Mouse (Mus musculus) heart, embryonic 14.5 days (tissue): ENCODE data around the gene Tns1. TPM values are rescaled to one million over a fixed set of nuclear protein-coding genes. Genes with fewer than 3 reads are reported as not detected.
A peak's percentile ranks its signal among the peaks of the same experiment; 100 is the strongest.

Source experiments
- ATAC-seq: fragments of 200-750 bp; cut with Nextera tagmentation; 2 replicates; pipeline ENCODE4 v1.8.0; 2017; ENCODE audit warnings: low read depth, moderate TSS enrichment; ENCODE audit not compliant: insufficient number of reproducible peaks, insufficient read depth, low FRiP score
- H3K27ac ChIP-seq, 2 experiments: fragments of 200-500 bp in 1 of 2; fragments of 300-500 bp in 1 of 2; sonication (generic) in 1 of 2; replicated peaks in 1 of 2; 2 replicates each; pipeline ENCODE4 v1.5.1; 2012 to 2014; ENCODE audit warnings: low read depth in 2 of 2, low read length in 2 of 2, control low read depth in 1 of 2, mild to moderate bottlenecking in 1 of 2, mixed read lengths in 1 of 2; ENCODE audit not compliant: control insufficient read depth in 1 of 2, insufficient read depth in 1 of 2
- H3K27me3 ChIP-seq: fragments of 300-500 bp; sonication (generic); 2 replicates; pipeline ENCODE4 v1.6.1; 2014; ENCODE audit warnings: mild to moderate bottlenecking, low read length, control low read depth; ENCODE audit not compliant: control insufficient read depth, insufficient read depth
- H3K36me3 ChIP-seq: fragments of 300-500 bp; sonication (generic); 2 replicates; pipeline ENCODE4 v1.6.1; 2014; ENCODE audit warnings: mild to moderate bottlenecking, control low read depth, low read length, mixed read lengths; ENCODE audit not compliant: control insufficient read depth, insufficient read depth
- H3K4me1 ChIP-seq, 2 experiments: fragments of 200-500 bp in 1 of 2; fragments of 300-500 bp in 1 of 2; sonication (generic) in 1 of 2; 2 replicates each; pipeline ENCODE4 v1.6.1; 2012 to 2014; ENCODE audit warnings: low read length in 2 of 2, control low read depth in 1 of 2, mixed read lengths in 1 of 2; ENCODE audit not compliant: control insufficient read depth in 2 of 2, insufficient read depth in 2 of 2
- H3K4me2 ChIP-seq: fragments of 300-500 bp; sonication (generic); 2 replicates; pipeline ENCODE4 v1.6.1; 2014; ENCODE audit warnings: mild to moderate bottlenecking, low read length
- H3K4me3 ChIP-seq, 2 experiments: fragments of 200-500 bp in 1 of 2; fragments of 300-500 bp in 1 of 2; sonication (generic) in 1 of 2; 2 replicates each; pipeline ENCODE4 v1.5.1; 2012 to 2014; ENCODE audit warnings: low read length in 2 of 2, mild to moderate bottlenecking in 2 of 2, control low read depth in 1 of 2, low read depth in 1 of 2, moderate library complexity in 1 of 2; ENCODE audit not compliant: control insufficient read depth in 1 of 2, insufficient read depth in 1 of 2
- H3K9ac ChIP-seq: fragments of 300-500 bp; sonication (generic); 2 replicates; pipeline ENCODE4 v1.6.1; 2014; ENCODE audit warnings: mild to moderate bottlenecking, low read length
- H3K9me3 ChIP-seq: fragments of 300-500 bp; sonication (generic); 2 replicates; pipeline ENCODE4 v1.6.1; 2016; ENCODE audit warnings: low read length, control low read depth; ENCODE audit not compliant: control insufficient read depth
- WGBS: fragments of 180-500 bp; shearing (Covaris S2); extraction: QIAGEN DNeasy Blood & Tissue Kit; methylation state at CpG from one replicate; pipeline ENCODE4 v1.1.7; 2014; 5-methylcytosine and 5-hydroxymethylcytosine counted together
- polyA plus RNA-seq: library from polyadenylated mRNA; unstranded; fragments of >200 nt; fragmentation: Nextera tagmentation; extraction: Ambion mirVana; gene quantifications from 2 replicates; pipeline ENCODE4 v1.2.1, GENCODE M21; 2014

The Tns1 gene
- polyA plus RNA-seq, 1 experiment from 2014 or later = 125 TPM

DNA sequence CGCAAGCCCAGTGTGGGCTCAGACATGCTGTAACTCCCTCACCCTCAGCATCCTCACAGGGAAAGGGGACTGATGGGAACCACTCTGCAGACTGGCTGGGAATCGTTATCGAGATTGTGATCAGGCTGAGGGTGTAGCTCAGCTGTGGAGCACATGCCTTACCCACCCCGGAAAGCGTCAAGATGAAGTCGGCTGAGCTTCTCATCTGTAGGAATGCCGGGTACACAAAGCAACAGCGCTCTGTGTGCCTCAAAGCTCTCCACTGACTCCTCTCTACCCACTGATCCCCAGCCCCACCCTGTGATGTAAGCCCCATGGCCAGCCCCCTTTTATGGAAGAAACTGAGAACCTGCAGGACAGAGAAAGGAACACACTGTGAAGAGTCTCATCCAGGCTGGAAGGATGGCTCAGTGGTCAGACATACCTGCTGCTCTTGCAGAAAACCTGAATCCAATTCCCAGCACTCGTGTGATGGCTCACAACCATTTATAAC lies 97.5 kb downstream of the Tns1 start:
- no peak overlapping the region for H3K4me3 ChIP-seq
- H3K4me2 ChIP-seq = peak overlapping the region; percentile 11; the same call in 1 of the 2 replicates
- ATAC-seq = no peak
- 0 out of 2 replicates have a peak, but pooled peaks cover 4% of the 10 kb centered on the region for H3K36me3 ChIP-seq
- peak overlapping the region; percentile 75 to 83; a peak in 3 of 4 replicates for H3K27ac ChIP-seq
- H3K4me1 ChIP-seq = peaks cover 92 to 100% of the 10 kb centered on the region in 2 experiments
- 0 out of 2 replicates have a peak overlapping the region, but pooled peaks have one; percentile 5 for H3K9ac ChIP-seq
- no peaks in the 10 kb centered on the region for H3K9me3 ChIP-seq
- 34% methylated on average over 9 of the region's 9 CpGs for WGBS
- H3K27me3 ChIP-seq = no peaks in the 10 kb centered on the region

DNA sequence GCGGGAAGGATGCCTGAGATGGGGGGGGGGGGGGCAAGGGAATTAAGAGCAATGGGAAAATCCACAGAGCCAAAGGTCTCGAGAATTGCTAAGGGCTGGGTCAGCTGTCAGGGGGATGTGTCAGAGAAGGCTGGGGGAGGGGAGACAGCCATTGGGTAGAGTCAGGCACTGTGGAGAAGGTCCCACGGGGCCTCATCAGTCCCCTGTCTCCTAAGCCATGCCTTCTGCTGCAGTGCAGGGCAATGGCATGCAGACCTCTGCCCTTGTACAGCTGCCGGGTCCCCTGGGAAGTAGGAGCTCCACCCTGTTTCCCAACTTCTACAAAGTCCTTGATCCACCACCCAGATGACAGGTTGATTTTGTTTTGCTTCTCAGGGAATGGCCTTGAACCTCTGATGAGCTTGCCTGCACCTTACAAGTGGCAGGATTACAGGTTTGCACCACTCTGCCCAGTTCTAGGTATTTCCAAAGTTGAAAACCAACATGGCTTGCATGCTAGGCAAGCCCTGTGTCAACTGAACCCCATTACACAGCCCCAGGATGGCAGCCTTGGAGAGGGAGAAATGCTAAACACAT lies 98.5 kb downstream of the Tns1 start:
- Histone ChIP-seq H3K27ac (peak overlapping the region in 1 of 2 experiments; percentile 83; a peak in 2 of 4 replicates), H3K4me1 (peaks cover 87 to 100% of the 10 kb centered on the region in 2 experiments), H3K4me2 (no peak overlapping the region), H3K9me3 (no peaks in the 10 kb centered on the region), H3K4me3 (no peak overlapping the region), H3K9ac (peak overlapping the region; percentile 55; the same call in 1 of the 2 replicates), H3K36me3 (0 out of 2 replicates have a peak, but pooled peaks cover 4% of the 10 kb centered on the region), H3K27me3 (no peaks in the 10 kb centered on the region)
- ATAC-seq = no peak
- 34% methylated on average over 4 of the region's 4 CpGs for WGBS

DNA sequence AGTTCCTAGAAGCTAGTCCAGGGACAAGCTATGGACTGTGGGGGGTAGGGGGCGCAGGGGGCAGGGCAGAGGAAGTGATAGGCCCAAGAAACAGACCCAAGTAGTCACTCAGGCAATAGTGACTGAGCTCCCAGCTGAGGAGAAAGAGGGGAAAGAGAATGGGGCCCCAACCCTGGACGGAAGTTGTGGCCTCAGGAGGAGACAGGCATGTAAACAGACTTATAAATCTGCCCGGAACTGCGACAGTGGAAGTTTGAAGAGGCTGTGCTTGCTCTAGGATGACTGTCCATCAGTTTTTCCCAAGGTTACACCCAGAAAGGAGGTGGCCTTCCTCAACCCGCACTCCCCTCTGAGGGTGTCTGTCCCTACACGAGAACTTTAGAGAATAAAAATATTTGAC lies 99.0 kb downstream of the Tns1 start:
- Histone ChIP-seq H3K27ac (peak overlapping the region; percentile 33 to 83; a peak in 2 of 4 replicates), H3K9ac (peak overlapping the region; percentile 55), H3K27me3 (no peaks in the 10 kb centered on the region), H3K9me3 (no peaks in the 10 kb centered on the region), H3K4me1 (peaks cover 86 to 100% of the 10 kb centered on the region in 2 experiments), H3K4me2 (no peak overlapping the region), H3K4me3 (no peak overlapping the region), H3K36me3 (0 out of 2 replicates have a peak, but pooled peaks cover 4% of the 10 kb centered on the region)
- no peak for ATAC-seq
- WGBS = 36% methylated on average over 6 of the region's 6 CpGs

- WGBS = 39% methylated on average over 10 of the region's 10 CpGs
- H3K4me1 ChIP-seq = peaks cover 83 to 99% of the 10 kb centered on the region in 2 experiments
- H3K4me2 ChIP-seq = peak overlapping the region; percentile 6; the same call in 1 of the 2 replicates
- peak overlapping the region; percentile 33 to 83; a peak in 3 of 4 replicates for H3K27ac ChIP-seq
- H3K9me3 ChIP-seq = no peaks in the 10 kb centered on the region
- ATAC-seq = no peak
- H3K36me3 ChIP-seq = 0 out of 2 replicates have a peak, but pooled peaks cover 4% of the 10 kb centered on the region
- peak overlapping the region; percentile 55 for H3K9ac ChIP-seq
- H3K4me3 ChIP-seq = no peak overlapping the region
- H3K27me3 ChIP-seq = no peaks in the 10 kb centered on the region
These were observed 99.6 kb downstream of the Tns1 start for GRCm38 (mm10) chr1:74024452-74025190.

GRCm38 (mm10) chr1:74022998-74023397 lies 101.3 kb downstream of the Tns1 start:
- 0 out of 2 replicates have a peak, but pooled peaks cover 4% of the 10 kb centered on the region for H3K36me3 ChIP-seq
- no peaks in the 10 kb centered on the region for H3K27me3 ChIP-seq
- H3K4me3 ChIP-seq = no peak overlapping the region
- peak overlapping the region; percentile 51 for H3K9ac ChIP-seq
- H3K4me1 ChIP-seq = peaks cover 72 to 91% of the 10 kb centered on the region in 2 experiments
- WGBS = 46% methylated on average over 3 of the region's 3 CpGs
- ATAC-seq = no peak
- no peak overlapping the region for H3K4me2 ChIP-seq
- peak overlapping the region; percentile 23 to 83 for H3K27ac ChIP-seq
- no peaks in the 10 kb centered on the region for H3K9me3 ChIP-seq

DNA sequence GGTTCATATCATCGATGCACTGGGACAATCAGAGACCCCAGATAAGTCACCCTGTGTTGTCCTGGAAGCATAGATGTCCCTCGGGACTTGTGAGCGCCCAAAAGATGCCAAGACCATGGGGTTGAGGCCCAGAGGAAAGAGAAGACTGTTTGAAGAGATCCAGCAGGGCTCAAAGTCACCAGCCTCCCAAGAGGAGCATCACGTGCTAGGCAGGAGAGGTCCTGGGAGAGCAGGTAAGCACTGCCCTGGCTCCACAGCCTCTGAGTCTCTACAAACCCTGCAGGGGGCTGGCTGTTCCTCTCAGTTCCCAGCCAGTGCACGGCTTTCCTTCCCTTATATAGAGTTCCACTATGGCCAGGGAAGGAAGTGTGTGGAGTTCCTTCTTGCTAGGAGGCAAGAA lies 101.7 kb downstream of the Tns1 start:
- no peak overlapping the region for H3K4me3 ChIP-seq
- ATAC-seq = no peak
- H3K4me1 ChIP-seq = peaks cover 72 to 91% of the 10 kb centered on the region in 2 experiments
- H3K4me2 ChIP-seq = no peak overlapping the region
- 0 out of 2 replicates have a peak, but pooled peaks cover 4% of the 10 kb centered on the region for H3K36me3 ChIP-seq
- no peaks in the 10 kb centered on the region for H3K27me3 ChIP-seq
- WGBS = 68% methylated on average over 5 of the region's 5 CpGs
- H3K27ac ChIP-seq = peak overlapping the region; percentile 23 to 83; a peak in 3 of 4 replicates
- H3K9ac ChIP-seq = peak overlapping the region; percentile 51
- no peaks in the 10 kb centered on the region for H3K9me3 ChIP-seq

DNA sequence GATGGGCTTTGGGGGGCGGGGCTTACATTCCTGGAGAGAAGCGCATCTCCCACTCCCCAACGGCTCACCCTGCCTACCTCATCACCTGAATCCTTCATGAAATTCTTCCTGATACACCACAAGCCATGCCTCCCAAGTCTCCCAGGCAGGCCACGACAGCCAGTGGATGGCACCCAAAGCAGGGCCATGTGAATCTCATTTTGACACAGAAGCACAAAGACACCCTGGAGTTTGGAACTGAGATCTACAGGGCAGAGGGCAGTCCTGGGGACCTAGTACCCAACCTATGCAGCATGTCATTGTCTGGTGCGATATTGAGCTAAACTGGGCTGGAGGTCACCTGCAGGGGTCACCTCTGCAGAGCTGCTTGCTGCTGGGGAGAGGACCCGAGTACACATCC lies 104.0 kb downstream of the Tns1 start:
- peak overlapping the region; percentile 41; the same call in 1 of the 2 replicates for H3K9ac ChIP-seq
- peak overlapping the region; percentile 81 to 83 for H3K27ac ChIP-seq
- no peak for ATAC-seq

More for the DNA sequence above, 104.0 kb downstream of the Tns1 start:
- WGBS = 47% methylated on average over 6 of the region's 6 CpGs
- H3K4me2 ChIP-seq = no peak overlapping the region
- H3K9me3 ChIP-seq = no peaks in the 10 kb centered on the region
- H3K4me3 ChIP-seq = no peak overlapping the region
- H3K27me3 ChIP-seq = no peaks in the 10 kb centered on the region
- H3K4me1 ChIP-seq = peaks cover 74 to 91% of the 10 kb centered on the region in 2 experiments
- 0 out of 2 replicates have a peak, but pooled peaks cover 10% of the 10 kb centered on the region for H3K36me3 ChIP-seq
